Mouse (Mus musculus) intestine, embryonic 15.5 days (tissue): ENCODE results near the gene Car14. TPM values are rescaled to one million over a fixed set of nuclear protein-coding genes. Genes with fewer than 3 reads are reported as not detected.

Source experiments
- ATAC-seq: fragments of 200-750 bp; cut with Nextera tagmentation; 2 replicates; pipeline ENCODE4 v1.8.0; 2017; ENCODE audit warnings: moderate TSS enrichment, moderate library complexity
- H3K27ac ChIP-seq: fragments of 300-500 bp; sonication (generic); 2 replicates; pipeline ENCODE4 v1.5.1; 2015; ENCODE audit warnings: mild to moderate bottlenecking, inconsistent platforms
- H3K27me3 ChIP-seq: fragments of 300-500 bp; sonication (generic); replicated peaks from 2 replicates; pipeline ENCODE4 v1.6.1; 2015; ENCODE audit warnings: inconsistent platforms
- H3K36me3 ChIP-seq: fragments of 300-500 bp; sonication (generic); 2 replicates; pipeline ENCODE4 v1.6.1; 2015; ENCODE audit warnings: inconsistent platforms
- H3K4me1 ChIP-seq: fragments of 300-500 bp; sonication (generic); replicated peaks from 2 replicates; pipeline ENCODE4 v1.6.1; 2015; ENCODE audit warnings: inconsistent platforms
- H3K4me2 ChIP-seq: fragments of 300-500 bp; sonication (generic); replicated peaks from 2 replicates; pipeline ENCODE4 v1.6.1; 2015; ENCODE audit warnings: mild to moderate bottlenecking, inconsistent platforms
- H3K4me3 ChIP-seq: fragments of 300-500 bp; sonication (generic); replicated peaks from 2 replicates; pipeline ENCODE4 v1.5.1; 2015; ENCODE audit warnings: inconsistent platforms
- H3K9ac ChIP-seq: fragments of 300-500 bp; sonication (generic); 2 replicates; pipeline ENCODE4 v1.6.1; 2015; ENCODE audit warnings: inconsistent platforms
- H3K9me3 ChIP-seq: fragments of 300-500 bp; sonication (generic); 2 replicates; pipeline ENCODE4 v1.6.1; 2016; ENCODE audit warnings: inconsistent platforms
- WGBS: fragments of 180-500 bp; shearing (Covaris S2); methylation state at CpG from one replicate; pipeline ENCODE4 v1.1.7; 2015; 5-methylcytosine and 5-hydroxymethylcytosine counted together
- polyA plus RNA-seq: library from polyadenylated mRNA; unstranded; fragments of >200 nt; fragmentation: Nextera tagmentation; extraction: Ambion mirVana; gene quantifications from 2 replicates; pipeline ENCODE4 v1.2.1, GENCODE M21; 2015

Car14 gene
- polyA plus RNA-seq, 1 experiment from 2014 or later: 1.5 TPM

DNA sequence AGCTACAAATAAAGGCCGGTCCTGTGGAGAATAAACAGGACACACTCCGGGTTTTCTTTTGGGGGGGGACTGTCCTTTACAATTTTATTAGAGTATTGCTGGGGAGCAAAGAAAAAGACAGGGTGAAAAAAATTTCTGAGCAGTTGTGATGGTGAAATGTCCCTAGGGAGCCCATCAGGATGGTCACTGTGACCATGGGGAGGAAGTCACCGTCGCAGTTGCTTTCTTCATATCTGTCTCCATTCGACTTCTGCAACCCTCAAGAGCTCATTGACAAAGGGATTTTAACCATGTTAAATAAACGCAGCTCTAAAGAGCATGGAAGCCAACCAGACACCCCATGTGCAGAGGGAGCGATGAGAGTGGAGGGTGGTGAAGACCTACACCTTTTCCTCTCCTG is 12.3 kb upstream of the Car14 start:
- WGBS: 70% methylated on average over 7 of the region's 7 CpGs
- Histone ChIP-seq H3K9ac (no peak overlapping the region), H3K4me3 (no peak overlapping the region), H3K27me3 (no peaks in the 10 kb centered on the region), H3K4me2 (no peak overlapping the region), H3K4me1 (no peaks in the 10 kb centered on the region), H3K9me3 (no peaks in the 10 kb centered on the region), H3K27ac (no peak overlapping the region), H3K36me3 (no peaks in the 10 kb centered on the region)
- ATAC-seq: no peak

DNA sequence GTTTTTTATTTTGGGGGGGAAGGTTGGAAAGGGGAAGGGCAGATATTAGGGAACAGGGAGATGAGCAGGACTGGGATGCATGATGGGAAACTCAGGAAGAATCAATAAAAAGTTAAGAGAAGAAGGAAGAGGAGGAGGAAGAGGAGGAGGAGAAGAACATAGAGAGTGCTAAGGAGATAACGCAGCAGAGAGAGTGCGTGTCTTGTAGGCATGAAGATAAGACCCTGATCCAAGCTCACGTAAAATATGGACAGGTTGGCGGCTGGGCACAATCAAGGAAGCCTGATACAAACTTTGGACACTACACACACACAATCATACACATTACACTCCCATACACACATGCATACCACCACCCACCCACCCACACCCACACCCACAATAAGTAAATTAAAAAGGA is 10.2 kb upstream of the Car14 start:
- Histone ChIP-seq H3K9ac (no peak overlapping the region), H3K27me3 (no peaks in the 10 kb centered on the region), H3K4me3 (no peak overlapping the region), H3K36me3 (no peaks in the 10 kb centered on the region), H3K4me2 (no peak overlapping the region), H3K27ac (no peak overlapping the region), H3K9me3 (no peaks in the 10 kb centered on the region), H3K4me1 (no peaks in the 10 kb centered on the region)
- WGBS: 87% methylated on average over 4 of the region's 4 CpGs
- ATAC-seq: no peak

DNA sequence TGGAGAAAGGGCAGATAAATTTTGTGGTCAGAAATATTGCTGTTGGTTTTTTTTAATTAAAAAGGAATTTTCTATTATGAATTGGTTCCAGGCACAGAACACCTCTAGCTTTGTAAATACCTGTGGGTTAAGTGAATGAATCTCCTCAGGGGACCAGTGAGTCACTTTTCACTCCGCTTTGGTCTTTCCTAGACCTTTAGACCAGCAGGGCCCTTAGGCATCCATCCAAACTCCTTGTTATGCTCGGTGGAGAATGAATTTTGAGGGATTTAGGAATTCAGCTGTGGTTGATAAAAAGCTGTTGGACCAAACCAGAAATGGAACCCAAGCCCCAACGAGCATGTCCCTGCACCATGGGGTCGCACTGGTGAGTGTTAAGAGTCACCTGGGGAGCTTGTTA is 3.1 kb upstream of the Car14 start:
- H3K9ac ChIP-seq: no peak overlapping the region
- no peak overlapping the region for H3K27ac ChIP-seq
- no peak overlapping the region for H3K4me2 ChIP-seq
- no peaks in the 10 kb centered on the region for H3K36me3 ChIP-seq
- H3K27me3 ChIP-seq: 0 out of 2 replicates have a peak, but pooled peaks cover 3% of the 10 kb centered on the region
- WGBS: 52% methylated on average over 4 of the region's 4 CpGs
- no peak overlapping the region for H3K4me3 ChIP-seq
- peaks cover 24% of the 10 kb centered on the region for H3K4me1 ChIP-seq
- H3K9me3 ChIP-seq: no peaks in the 10 kb centered on the region
- no peak for ATAC-seq

DNA sequence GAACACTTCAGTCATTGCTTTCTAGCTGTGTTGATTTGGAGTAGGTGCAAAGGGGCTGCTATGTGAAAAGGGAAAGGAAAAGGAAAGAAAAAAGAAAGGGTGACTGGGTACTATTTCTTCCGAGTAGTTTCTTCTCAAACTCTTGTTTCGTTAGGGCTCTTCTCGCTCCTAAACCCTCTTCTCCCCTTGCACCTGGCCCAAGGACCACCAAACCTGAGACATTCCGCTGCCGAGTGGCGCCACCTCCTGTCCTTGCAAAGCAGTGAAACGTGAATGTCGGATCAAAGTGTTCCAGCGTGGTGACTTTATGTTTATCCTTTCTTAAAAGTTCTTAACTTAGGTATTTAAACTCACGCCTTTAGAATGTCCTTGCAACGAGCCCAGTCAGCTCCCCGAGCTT is 2.4 kb upstream of the Car14 start:
- Histone ChIP-seq H3K4me3 (peak overlapping the region; percentile 9), H3K9ac (no peak overlapping the region), H3K4me2 (peak overlapping the region; percentile 62), H3K27me3 (0 out of 2 replicates have a peak, but pooled peaks cover 3% of the 10 kb centered on the region), H3K36me3 (no peaks in the 10 kb centered on the region), H3K4me1 (peaks cover 24% of the 10 kb centered on the region), H3K9me3 (no peaks in the 10 kb centered on the region), H3K27ac (no peak overlapping the region)
- ATAC-seq: no peak
- WGBS: 0% methylated on average over 12 of the region's 12 CpGs

DNA sequence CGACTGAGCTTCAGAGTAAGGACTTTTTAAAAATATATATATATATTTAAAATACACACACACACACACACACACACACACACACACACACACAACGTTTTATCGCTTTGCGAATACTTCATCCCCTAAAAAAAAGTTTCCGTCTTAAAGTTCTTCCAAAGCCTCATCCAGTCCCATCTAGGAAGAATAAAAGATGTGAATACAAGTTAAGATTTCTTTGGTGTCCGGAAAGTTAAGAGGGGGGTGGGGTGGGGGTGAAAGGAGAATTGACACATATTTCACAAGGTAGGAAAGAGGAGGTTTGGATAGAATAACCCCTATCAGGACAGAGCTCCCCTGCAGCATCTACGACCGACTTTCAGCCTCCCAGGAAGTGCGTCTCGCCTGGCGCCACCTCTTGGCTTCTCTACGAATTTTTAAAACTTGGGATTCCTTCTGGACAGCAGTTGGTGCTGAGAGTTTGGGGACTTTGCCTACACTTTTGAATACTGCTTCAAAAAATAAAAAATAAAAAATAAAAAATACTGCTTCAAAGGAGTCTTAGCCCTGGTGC is 1.5 kb upstream of the Car14 start:
- peak; percentile 54; the same call in 1 of the 2 replicates for ATAC-seq
- Histone ChIP-seq H3K4me2 (peak overlapping the region; percentile 62), H3K9ac (no peak overlapping the region), H3K27ac (no peak overlapping the region), H3K36me3 (no peaks in the 10 kb centered on the region), H3K27me3 (0 out of 2 replicates have a peak, but pooled peaks cover 3% of the 10 kb centered on the region), H3K4me1 (peaks cover 24% of the 10 kb centered on the region), H3K9me3 (no peaks in the 10 kb centered on the region), H3K4me3 (peak overlapping the region; percentile 29)
- WGBS: under 1% methylated on average over 12 of the region's 12 CpGs

DNA sequence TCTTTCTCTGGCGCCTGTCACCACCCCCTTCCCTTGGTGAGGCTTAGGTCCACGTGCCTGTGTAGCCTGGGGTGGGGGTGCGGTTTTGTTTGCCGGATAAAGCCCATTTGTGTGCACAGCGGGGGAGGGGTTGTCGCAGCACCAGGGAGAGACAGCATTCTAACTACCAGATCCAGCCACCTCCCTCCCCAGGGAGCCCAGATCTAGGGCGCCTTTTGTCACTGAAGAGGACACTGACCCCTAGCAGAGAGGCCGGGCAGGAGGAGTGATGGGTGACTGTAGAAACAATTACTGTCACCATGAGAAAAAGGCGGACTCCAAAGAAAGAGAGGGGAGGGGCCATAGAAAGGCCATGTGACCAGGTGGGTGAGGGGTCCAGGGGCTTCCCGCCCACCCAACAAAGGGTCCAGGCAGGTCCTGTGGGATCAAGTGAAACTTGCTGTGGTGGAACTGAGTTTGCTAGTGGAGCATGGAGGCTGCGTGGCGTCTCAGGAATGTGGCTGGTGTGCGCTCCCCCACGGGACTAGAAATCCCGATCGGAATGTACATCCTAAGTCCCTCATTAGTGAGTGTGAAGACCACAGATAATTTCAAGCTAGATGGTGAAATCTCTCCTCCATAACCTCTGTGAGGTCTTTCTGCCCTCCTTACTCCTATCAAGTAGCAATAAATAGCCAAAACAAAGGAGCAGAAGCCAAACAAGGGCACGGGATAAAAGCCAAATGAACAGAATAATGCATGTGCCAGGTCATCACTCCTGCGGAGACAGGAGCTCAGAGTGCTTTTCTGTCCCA is 852 bp upstream of the Car14 start:
- Histone ChIP-seq H3K27me3 (0 out of 2 replicates have a peak, but pooled peaks cover 3% of the 10 kb centered on the region), H3K4me2 (peak overlapping the region; percentile 62), H3K4me1 (peaks cover 24% of the 10 kb centered on the region), H3K27ac (no peak overlapping the region), H3K9me3 (no peaks in the 10 kb centered on the region), H3K36me3 (no peaks in the 10 kb centered on the region), H3K9ac (peak overlapping the region; percentile 14; the same call in 1 of the 2 replicates), H3K4me3 (peak overlapping the region; percentile 29)
- WGBS: under 1% methylated on average over 18 of the region's 18 CpGs
- ATAC-seq: peak; percentile 62

DNA sequence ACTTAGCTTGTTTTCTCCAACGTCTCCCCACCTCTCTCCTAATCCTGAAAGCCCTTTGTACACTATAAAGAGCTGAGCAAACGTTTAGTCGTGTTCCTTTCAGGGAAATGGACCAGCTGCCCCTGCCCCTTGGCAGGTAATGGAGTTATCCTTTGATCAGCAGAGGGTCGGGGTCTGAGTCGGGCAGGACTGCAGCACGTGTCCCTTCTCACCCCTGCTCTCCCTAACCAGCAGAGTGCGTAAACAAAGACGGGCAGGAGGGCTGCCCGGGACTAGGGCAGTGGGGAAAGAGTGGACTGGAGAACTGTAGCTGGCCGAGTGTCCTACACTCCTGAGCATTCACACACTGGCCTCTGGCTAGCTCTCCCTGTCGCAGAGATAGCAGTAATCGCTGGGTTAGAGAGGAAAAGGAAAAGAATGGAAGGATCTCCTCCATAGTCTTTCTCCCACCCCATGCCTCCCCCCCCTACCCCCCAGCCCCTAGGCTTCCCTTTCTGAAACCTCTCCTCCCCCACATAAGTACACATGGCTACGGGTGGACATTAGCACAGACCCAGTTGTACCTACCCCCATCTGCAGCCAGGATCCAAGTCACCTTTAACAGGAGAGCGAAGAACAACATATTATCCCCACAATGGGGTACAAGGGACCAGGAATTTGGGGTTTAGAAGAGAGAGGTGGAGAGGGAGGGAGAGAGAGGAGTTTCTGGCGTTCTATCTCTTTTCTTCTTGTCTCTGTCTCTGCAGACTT is 563 bp downstream of the Car14 start:
- Histone ChIP-seq H3K4me1 (peaks cover 24% of the 10 kb centered on the region), H3K36me3 (no peaks in the 10 kb centered on the region), H3K4me3 (no peak overlapping the region), H3K9me3 (no peaks in the 10 kb centered on the region), H3K4me2 (peak overlapping the region; percentile 62), H3K9ac (no peak overlapping the region; the same call in 1 of the 2 replicates), H3K27me3 (0 out of 2 replicates have a peak, but pooled peaks cover 3% of the 10 kb centered on the region), H3K27ac (no peak overlapping the region)
- ATAC-seq: no peak
- 11% methylated on average over 15 of the region's 15 CpGs for WGBS

DNA sequence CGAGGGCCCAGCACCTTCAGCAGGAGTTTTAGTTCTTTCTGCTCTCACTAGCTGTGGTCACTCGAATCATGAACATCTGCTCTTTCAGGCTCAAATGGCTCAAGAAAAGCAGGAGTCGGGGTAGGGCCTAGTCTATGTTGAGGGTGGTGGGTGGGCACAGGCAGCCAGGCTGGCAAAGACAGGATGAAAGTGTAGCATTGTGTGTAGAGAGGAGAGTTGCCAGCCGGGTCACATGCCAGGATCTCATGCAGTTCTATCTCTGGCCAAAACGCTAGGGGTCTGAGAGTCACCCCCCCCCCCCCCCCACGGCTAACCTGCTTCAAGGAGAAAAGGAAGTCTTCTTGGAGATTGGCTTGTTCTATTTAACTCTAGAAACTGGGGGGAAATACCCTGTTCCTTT is 1.8 kb downstream of the Car14 start:
- H3K4me3 ChIP-seq: no peak overlapping the region
- no peak for ATAC-seq
- no peak overlapping the region for H3K9ac ChIP-seq
- H3K27me3 ChIP-seq: 0 out of 2 replicates have a peak, but pooled peaks cover 3% of the 10 kb centered on the region
- no peak overlapping the region for H3K27ac ChIP-seq
- H3K9me3 ChIP-seq: no peaks in the 10 kb centered on the region
- H3K4me1 ChIP-seq: peaks cover 24% of the 10 kb centered on the region
- H3K36me3 ChIP-seq: peaks cover 4% of the 10 kb centered on the region; the same call in 1 of the 2 replicates
- 38% methylated on average over 6 of the region's 6 CpGs for WGBS
- H3K4me2 ChIP-seq: no peak overlapping the region

DNA sequence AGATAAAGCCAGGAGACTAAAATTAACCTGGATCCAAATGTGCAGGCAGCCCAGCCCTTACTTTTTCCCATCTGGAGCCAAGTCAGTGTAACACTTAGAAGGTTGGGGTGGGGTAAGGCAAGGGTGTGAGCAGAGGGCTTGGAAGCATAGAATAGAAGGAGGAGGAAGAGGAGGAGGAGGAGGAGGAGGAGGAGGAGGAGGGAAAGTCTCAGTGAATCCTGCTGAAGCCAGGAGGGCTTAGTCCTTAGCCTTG is 2.2 kb downstream of the Car14 start:
- H3K36me3 ChIP-seq: peaks cover 4% of the 10 kb centered on the region; the same call in 1 of the 2 replicates
- no peak overlapping the region for H3K4me3 ChIP-seq
- 0 out of 2 replicates have a peak, but pooled peaks cover 3% of the 10 kb centered on the region for H3K27me3 ChIP-seq
- H3K4me1 ChIP-seq: peaks cover 24% of the 10 kb centered on the region
- ATAC-seq: no peak
- H3K4me2 ChIP-seq: no peak overlapping the region
- no peak overlapping the region for H3K9ac ChIP-seq
- no peaks in the 10 kb centered on the region for H3K9me3 ChIP-seq
- H3K27ac ChIP-seq: no peak overlapping the region

DNA sequence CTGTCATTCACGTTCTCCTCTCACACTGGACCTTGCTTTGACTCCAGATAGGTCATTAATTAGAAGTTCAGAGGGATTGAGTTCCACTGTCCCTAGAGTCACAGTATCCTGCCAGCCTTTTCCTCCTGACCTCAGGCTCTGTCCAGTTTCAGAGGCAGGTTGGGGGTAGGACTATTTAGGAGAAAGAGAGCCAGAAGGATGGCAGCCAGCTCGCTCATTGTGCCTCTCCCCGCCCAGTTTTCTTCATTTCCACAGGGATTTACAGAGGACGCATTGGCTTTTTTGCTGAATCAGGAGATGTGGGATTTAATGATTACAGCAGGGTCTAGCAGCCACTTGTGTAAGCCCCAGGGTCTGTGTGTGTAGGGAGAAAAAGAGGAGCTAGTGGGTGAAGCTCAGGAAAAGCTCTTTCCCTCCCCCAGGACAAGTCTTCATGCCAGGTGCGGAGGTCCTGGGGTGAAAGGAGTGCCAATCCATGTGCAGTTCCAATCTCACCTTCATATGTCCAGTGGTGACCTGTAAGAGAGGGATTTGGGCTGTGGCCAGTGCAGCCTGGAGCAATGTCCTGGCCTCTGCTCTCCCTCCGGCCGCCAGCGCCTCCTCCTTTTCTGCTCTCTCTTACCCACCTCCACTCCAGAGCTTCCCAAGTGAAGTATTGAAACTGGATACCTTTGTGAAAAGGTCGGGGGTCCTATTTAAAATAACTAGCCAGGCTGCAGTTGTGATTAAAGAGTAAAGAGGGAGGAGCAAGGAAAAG is 2.7 kb downstream of the Car14 start:
- Histone ChIP-seq H3K4me2 (no peak overlapping the region), H3K36me3 (peaks cover 4% of the 10 kb centered on the region; the same call in 1 of the 2 replicates), H3K27ac (no peak overlapping the region), H3K9me3 (no peaks in the 10 kb centered on the region), H3K9ac (no peak overlapping the region), H3K4me3 (no peak overlapping the region), H3K27me3 (0 out of 2 replicates have a peak, but pooled peaks cover 3% of the 10 kb centered on the region), H3K4me1 (peaks cover 23% of the 10 kb centered on the region)
- 65% methylated on average over 9 of the region's 9 CpGs for WGBS
- ATAC-seq: no peak

DNA sequence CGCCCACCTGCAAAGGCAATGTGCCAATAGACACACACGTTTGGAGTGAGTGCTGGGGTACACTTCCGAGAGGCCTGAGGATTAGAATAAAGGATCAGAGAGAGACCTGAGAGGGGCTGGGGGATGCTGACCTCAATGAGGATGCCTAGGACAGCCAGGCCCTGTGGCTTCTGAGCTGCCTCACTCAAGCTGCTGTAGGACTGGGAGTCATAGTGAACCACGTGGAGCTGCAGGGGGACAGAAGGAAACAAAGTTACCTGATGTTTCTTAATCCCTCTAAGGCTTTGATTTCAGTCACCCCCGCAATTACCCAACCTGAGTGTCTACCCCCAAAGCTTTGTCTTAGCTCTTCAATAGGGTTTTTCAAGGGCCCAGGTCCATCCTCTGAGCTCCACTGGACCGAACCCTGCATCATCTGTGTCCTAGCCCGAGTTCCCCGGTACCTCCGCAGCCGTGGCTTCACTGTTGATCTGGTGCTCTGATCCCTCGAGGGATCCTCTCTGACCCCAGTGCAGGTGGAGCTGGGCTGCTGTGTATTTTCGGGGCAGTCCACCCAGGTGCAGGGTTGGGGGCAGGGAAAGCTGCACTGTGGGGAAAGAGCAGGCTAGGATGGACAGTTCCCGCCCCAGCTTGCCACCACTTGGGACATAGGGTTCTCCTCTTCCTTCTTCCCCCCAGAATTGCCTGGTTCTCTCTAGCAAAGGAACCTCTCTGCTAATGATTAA is 4.5 kb downstream of the Car14 start:
- WGBS: 74% methylated on average over 13 of the region's 13 CpGs
- Histone ChIP-seq H3K27ac (no peak overlapping the region), H3K4me2 (no peak overlapping the region), H3K36me3 (peaks cover 4% of the 10 kb centered on the region; the same call in 1 of the 2 replicates), H3K4me1 (peaks cover 14% of the 10 kb centered on the region), H3K9ac (no peak overlapping the region), H3K9me3 (no peaks in the 10 kb centered on the region), H3K27me3 (0 out of 2 replicates have a peak, but pooled peaks cover 3% of the 10 kb centered on the region), H3K4me3 (no peak overlapping the region)
- no peak for ATAC-seq
